Comparison of ENCODE assay signal across 8 mouse cellular contexts in genomic region chr9:64021319-64021850, GRCm38 (mm10). TPM values are rescaled to one million over a fixed set of nuclear protein-coding genes. Genes with fewer than 3 reads are reported as not detected.
DNase-seq lines count a peak whose midpoint lies in the region; ATAC-seq and TF ChIP-seq lines count a peak whose summit lies in the region.

No protein-coding gene starts in this region.

- H3K4me3 ChIP-seq in heart, embryonic 11.5 days (ENCODE audit: low read depth, low read length), result peak overlapping the region; percentile 98
- H3K4me3 ChIP-seq in E14TG2a.4 (replicated peaks; ENCODE audit: low read length), result peak overlapping the region; percentile 88
- peak overlapping the region; percentile 64 for H3K4me3 ChIP-seq in forebrain, embryonic 12.5 days (replicated peaks)
- peak overlapping the region; percentile 62 for H3K4me3 ChIP-seq in liver, embryonic 15.5 days (replicated peaks)

- H3K9me3 ChIP-seq in heart, embryonic 11.5 days (replicated peaks; ENCODE audit: control insufficient read depth, low read length), result no peaks in the 10 kb centered on the region
- H3K9me3 ChIP-seq in E14TG2a.4 (ENCODE audit: low read length), result no peaks in the 10 kb centered on the region
- no peaks in the 10 kb centered on the region for H3K9me3 ChIP-seq in forebrain, embryonic 12.5 days
- H3K9me3 ChIP-seq in liver, embryonic 15.5 days (replicated peaks), result no peaks in the 10 kb centered on the region

- DNase-seq in heart, adult 18-20 months, result no peak
- no peak for DNase-seq in cerebellum, adult 9-10 months
- DNase-seq in c-Kit-positive CD71-positive TER-119-positive erythroid progenitor cells, embryonic 14.5 days (ENCODE audit: low spot score), result no peak
- DNase-seq in layer of hippocampus, adult 9-11 months, result no peak

- H3K4me2 ChIP-seq in heart, embryonic 11.5 days, result peak overlapping the region; percentile 97
- peak overlapping the region; percentile 86 for H3K4me2 ChIP-seq in forebrain, embryonic 12.5 days
- H3K4me2 ChIP-seq in liver, embryonic 15.5 days, result peak overlapping the region; percentile 97

- peak overlapping the region; percentile 100 for H3K27ac ChIP-seq in heart, embryonic 11.5 days (ENCODE audit: low read depth, low read length)
- peak overlapping the region; percentile 91 for H3K27ac ChIP-seq in forebrain, embryonic 12.5 days
- peak overlapping the region; percentile 59 for H3K27ac ChIP-seq in liver, embryonic 15.5 days (replicated peaks)

- H3K27me3 ChIP-seq in heart, embryonic 11.5 days (ENCODE audit: control insufficient read depth, insufficient read depth, low read length), result no peaks in the 10 kb centered on the region
- H3K27me3 ChIP-seq in E14TG2a.4 (ENCODE audit: insufficient read depth, low read length), result peaks cover 20% of the 10 kb centered on the region
- H3K27me3 ChIP-seq in forebrain, embryonic 12.5 days, result peaks cover 63% of the 10 kb centered on the region
- H3K27me3 ChIP-seq in liver, embryonic 15.5 days, result peaks cover 58% of the 10 kb centered on the region

- ATAC-seq in heart, embryonic 11.5 days (replicated peaks; ENCODE audit: insufficient number of reproducible peaks, low FRiP score, low TSS enrichment), result no peak
- no peak for ATAC-seq in forebrain, embryonic 12.5 days (ENCODE audit: low FRiP score)
- ATAC-seq in liver, embryonic 15.5 days (ENCODE audit: insufficient read depth), result no peak

- peak overlapping the region; percentile 100 for H3K9ac ChIP-seq in heart, embryonic 11.5 days (ENCODE audit: low read depth, low read length)
- H3K9ac ChIP-seq in forebrain, embryonic 12.5 days, result peak overlapping the region; percentile 88
- peak overlapping the region; percentile 62 for H3K9ac ChIP-seq in liver, embryonic 15.5 days

- H3K36me3 ChIP-seq in heart, embryonic 11.5 days (ENCODE audit: control insufficient read depth, insufficient read depth, low read length), result peaks cover 4% of the 10 kb centered on the region; the same call in 1 of the 2 replicates
- H3K36me3 ChIP-seq in E14TG2a.4 (ENCODE audit: insufficient read depth, low read length), result no peaks in the 10 kb centered on the region
- H3K36me3 ChIP-seq in forebrain, embryonic 12.5 days (replicated peaks), result no peaks in the 10 kb centered on the region
- H3K36me3 ChIP-seq in liver, embryonic 15.5 days (replicated peaks), result no peaks in the 10 kb centered on the region

- no peak for TF ChIP-seq CTCF in E14TG2a.4 (conservative IDR thresholded peaks at IDR 0.05; ENCODE audit: low read length)

- peaks cover 31% of the 10 kb centered on the region for H3K4me1 ChIP-seq in heart, embryonic 11.5 days (ENCODE audit: control insufficient read depth, insufficient read depth, low read length)
- peaks cover 59% of the 10 kb centered on the region for H3K4me1 ChIP-seq in E14TG2a.4 (replicated peaks; ENCODE audit: low read depth, low read length)
- H3K4me1 ChIP-seq in forebrain, embryonic 12.5 days, result peaks cover 68% of the 10 kb centered on the region
- peaks cover 97% of the 10 kb centered on the region for H3K4me1 ChIP-seq in liver, embryonic 15.5 days (replicated peaks)

- WGBS in heart, embryonic 11.5 days (ENCODE audit: insufficient replicate concordance), result under 1% methylated on average over 32 of the region's 32 CpGs
- WGBS in forebrain, embryonic 12.5 days, result under 1% methylated on average over 32 of the region's 32 CpGs
- under 1% methylated on average over 32 of the region's 32 CpGs for WGBS in liver, embryonic 15.5 days (ENCODE audit: insufficient replicate concordance)

RNA-seq across cellular contexts. Expression of gene Smad6, which starts 0.5 kb away (rescaled TPM):
- 30.5 and 31.6 TPM in 2 replicates for polyA plus RNA-seq in heart, embryonic 11.5 days (2014; fragmentation: Nextera tagmentation; extraction: Ambion mirVana)
- 10 to 100 TPM in 1 of 2 experiments, 1 to 10 TPM in 1; 9.0 to 11.3 TPM for total RNA-seq in heart, adult 18-20 months (2021)
- 5.2 and 6.5 TPM in 2 replicates for polyA plus RNA-seq in forebrain, embryonic 12.5 days (2016; fragmentation: Nextera tagmentation; extraction: Ambion mirVana)
- 2.3 and 2.9 TPM in 2 replicates for polyA plus RNA-seq in liver, embryonic 15.5 days (2015; fragmentation: Nextera tagmentation; extraction: Ambion mirVana)
